Mouse (Mus musculus) embryonic fibroblast, embryonic 13.5 days (primary cell): ENCODE measurements at regions not wholly inside any gene's neighbourhood (a gene's known extent, or its start where the extent isn't known, plus 50 kb on each side); places are given as distances from the start of the nearest gene placed in this dataset.

Source experiments
- CTCF ChIP-seq: IDR thresholded peaks from 2 replicates; pipeline ENCODE4 v1.5.1; 2011; ENCODE audit warnings: mild to moderate bottlenecking, control low read depth, low read length, moderate library complexity, borderline replicate concordance; ENCODE audit not compliant: insufficient read depth
- POLR2A ChIP-seq: IDR thresholded peaks from 2 replicates; pipeline ENCODE4 v1.6.1; 2011; ENCODE audit warnings: low read depth, mild to moderate bottlenecking, control low read depth, low read length, moderate library complexity

DNA sequence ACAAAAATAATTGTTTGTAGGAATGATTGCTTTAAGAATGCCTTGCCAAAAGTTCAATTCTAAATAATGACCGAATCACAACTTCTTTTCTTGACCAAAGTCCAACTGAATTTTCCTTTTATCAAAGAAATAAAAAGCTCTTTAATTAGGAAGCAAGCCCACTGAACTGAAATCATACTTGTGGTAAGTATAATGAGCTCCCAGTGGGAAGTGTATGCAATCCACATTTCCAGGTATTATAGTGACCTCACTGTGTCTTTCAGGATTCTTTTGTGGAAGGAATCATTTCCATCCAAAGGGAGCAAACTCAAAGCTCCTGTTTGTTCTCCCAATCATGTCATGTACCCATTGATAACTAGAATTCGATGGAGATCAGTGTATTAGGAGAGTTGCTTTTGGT lies 497.8 kb downstream of the Cntn6 start:
- TF ChIP-seq CTCF (no peak), POLR2A (no peak)
